Mouse (Mus musculus) ES-Bruce4 (cell line): ENCODE measurements at regions not wholly inside any gene's neighbourhood (a gene's known extent, or its start where the extent isn't known, plus 50 kb on each side); places are given as distances from the start of the nearest gene placed in this dataset.

Experiments used
- H3K27ac ChIP-seq: 2 replicates; pipeline ENCODE4 v1.5.1; 2012; ENCODE audit warnings: low read length, inconsistent platforms; ENCODE audit not compliant: insufficient read depth
- H3K27me3 ChIP-seq: 2 replicates; pipeline ENCODE4 v1.6.1; 2012; ENCODE audit warnings: mild to moderate bottlenecking, low read length, inconsistent platforms; ENCODE audit not compliant: control insufficient read depth, poor library complexity, insufficient read depth, severe bottlenecking
- H3K36me3 ChIP-seq: 2 replicates; pipeline ENCODE4 v1.6.1; 2012; ENCODE audit warnings: inconsistent platforms, mild to moderate bottlenecking, low read length, moderate library complexity; ENCODE audit not compliant: control insufficient read depth, poor library complexity, insufficient read depth, severe bottlenecking
- H3K4me1 ChIP-seq: one replicate; pipeline ENCODE4 v1.8.1; 2011; ENCODE audit warnings: low read length; ENCODE audit not compliant: control insufficient read depth, insufficient read depth
- H3K4me3 ChIP-seq: 2 replicates; pipeline ENCODE4 v1.5.1; 2011; ENCODE audit warnings: low read depth, mild to moderate bottlenecking, low read length
- H3K9ac ChIP-seq: 2 replicates; pipeline ENCODE4 v1.6.1; 2012; ENCODE audit warnings: low read depth, mild to moderate bottlenecking, inconsistent platforms; ENCODE audit not compliant: poor library complexity, severe bottlenecking
- H3K9me3 ChIP-seq: replicated peaks from 2 replicates; pipeline ENCODE4 v1.6.1; 2012; ENCODE audit warnings: mild to moderate bottlenecking, low read length, inconsistent platforms; ENCODE audit not compliant: control insufficient read depth, poor library complexity, insufficient read depth, severe bottlenecking
- CTCF ChIP-seq: IDR thresholded peaks from one replicate; pipeline ENCODE4 v1.8.1; 2011; ENCODE audit warnings: low read depth, low read length
- EP300 ChIP-seq: IDR thresholded peaks from 2 replicates; pipeline ENCODE4 v1.6.1; 2011; ENCODE audit warnings: low read depth, low read length; ENCODE audit not compliant: insufficient read depth
- POLR2A ChIP-seq: IDR thresholded peaks from one replicate; pipeline ENCODE4 v1.8.1; 2011; ENCODE audit warnings: low read length; ENCODE audit not compliant: insufficient read depth

DNA sequence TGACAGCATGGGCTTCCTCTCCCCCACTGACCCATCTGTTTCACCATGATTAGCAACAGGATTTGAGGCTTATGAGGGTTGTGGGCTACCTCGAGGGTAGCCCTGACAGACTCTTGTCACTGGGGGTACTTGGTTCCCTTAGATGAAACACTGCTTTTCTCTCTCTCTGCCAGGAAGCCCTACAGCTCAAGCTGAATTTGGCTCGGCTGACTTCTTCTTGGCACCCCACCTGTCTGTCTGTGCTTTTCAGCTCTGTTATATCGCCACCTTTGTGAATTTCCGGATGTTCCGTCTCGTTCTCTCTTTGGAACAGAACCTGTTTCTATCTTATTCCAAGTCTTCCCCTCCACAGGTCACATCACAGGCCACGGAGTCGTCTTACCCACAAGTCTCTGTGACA lies 330.0 kb downstream of the 1500009L16Rik start:
- no peaks in the 10 kb centered on the region for H3K4me1 ChIP-seq
- no peaks in the 10 kb centered on the region for H3K27me3 ChIP-seq
- no peaks in the 10 kb centered on the region for H3K36me3 ChIP-seq
- TF ChIP-seq EP300 (no peak), CTCF (no peak), POLR2A (no peak)
- H3K9me3 ChIP-seq, result no peaks in the 10 kb centered on the region
- H3K4me3 ChIP-seq, result no peak overlapping the region
- no peak overlapping the region for H3K27ac ChIP-seq
- H3K9ac ChIP-seq, result no peak overlapping the region

DNA sequence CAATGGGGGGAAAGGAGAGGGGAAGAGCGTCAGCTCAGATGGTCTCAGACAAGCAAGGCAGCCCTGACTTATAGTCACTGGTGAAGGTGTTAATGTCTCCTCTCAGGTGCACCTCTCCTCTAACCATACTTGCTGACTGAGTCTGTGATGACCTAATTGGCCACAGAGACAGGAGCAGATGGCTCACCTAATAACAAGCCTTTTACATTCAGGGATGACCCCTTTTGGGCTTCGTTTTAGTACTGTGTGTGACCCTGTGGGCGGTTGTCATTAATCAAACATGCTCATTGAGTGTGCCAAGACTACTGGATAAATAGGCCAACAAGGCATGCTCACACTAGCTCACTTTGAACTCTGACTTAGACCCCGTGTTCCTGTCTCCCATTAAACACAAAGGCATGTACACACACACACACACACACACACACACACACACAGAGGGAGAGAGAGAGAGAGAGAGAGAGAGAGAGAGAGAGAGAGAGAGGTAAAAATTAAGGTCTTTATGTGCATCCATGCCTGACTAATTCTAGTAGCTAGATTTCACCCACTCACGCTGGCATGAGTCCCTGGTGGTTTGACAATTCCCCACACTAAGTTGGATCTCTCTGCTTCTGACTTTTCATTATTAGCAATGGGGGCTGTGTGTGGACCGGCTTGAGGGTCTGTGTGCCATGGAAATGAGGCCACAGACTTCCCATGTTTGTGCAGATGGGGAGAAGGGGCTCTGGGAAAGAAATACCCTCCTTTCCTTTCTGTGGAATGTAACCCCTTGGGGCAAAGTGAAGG lies 332.1 kb downstream of the 1500009L16Rik start:
- TF ChIP-seq EP300 (no peak), CTCF (no peak), POLR2A (no peak)
- Histone ChIP-seq H3K4me3 (no peak overlapping the region), H3K36me3 (no peaks in the 10 kb centered on the region), H3K4me1 (no peaks in the 10 kb centered on the region), H3K9ac (no peak overlapping the region), H3K27me3 (no peaks in the 10 kb centered on the region), H3K27ac (no peak overlapping the region), H3K9me3 (no peaks in the 10 kb centered on the region)

DNA sequence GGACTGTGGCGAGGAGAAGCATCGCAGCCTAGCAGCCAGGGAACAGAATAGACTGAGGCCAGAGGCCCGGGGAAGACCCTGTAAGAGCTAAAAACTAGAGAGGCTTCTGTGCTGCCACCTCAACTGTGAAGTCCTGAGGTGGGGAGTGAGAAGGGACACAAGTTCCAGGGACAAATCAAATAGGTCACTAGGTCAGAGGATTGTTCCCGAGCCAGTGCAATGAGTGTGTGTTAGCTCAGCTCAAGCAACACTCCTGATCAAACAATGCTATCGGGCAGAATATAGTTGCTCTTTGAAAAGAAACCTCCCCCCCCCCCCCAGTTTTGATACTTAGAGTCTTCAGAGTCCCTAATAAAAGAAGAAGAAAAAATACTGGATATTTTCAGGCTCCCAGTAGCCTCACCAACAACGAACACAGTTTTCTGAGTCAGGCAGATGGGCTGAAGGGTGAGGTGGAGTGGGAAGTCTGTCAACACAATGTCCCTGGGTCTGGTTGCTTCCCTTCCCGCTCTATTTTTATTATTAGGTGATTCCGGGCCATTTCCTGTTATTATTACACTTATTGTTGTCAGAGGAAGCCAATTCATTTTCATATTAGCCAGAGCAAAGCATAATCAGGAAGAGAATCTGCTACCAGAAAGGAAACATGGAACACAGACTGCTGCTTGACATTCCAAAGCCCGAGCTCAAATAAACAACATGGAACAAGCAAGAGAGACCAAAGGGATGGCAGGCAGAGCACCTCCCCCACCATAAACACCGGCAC lies 332.9 kb downstream of the 1500009L16Rik start:
- TF ChIP-seq POLR2A, result no peak
- no peak for TF ChIP-seq EP300
- TF ChIP-seq CTCF, result no peak
- no peaks in the 10 kb centered on the region for H3K36me3 ChIP-seq
- no peak overlapping the region for H3K27ac ChIP-seq
- no peak overlapping the region for H3K9ac ChIP-seq
- no peaks in the 10 kb centered on the region for H3K4me1 ChIP-seq
- H3K9me3 ChIP-seq, result no peaks in the 10 kb centered on the region
- no peaks in the 10 kb centered on the region for H3K27me3 ChIP-seq
- no peak overlapping the region for H3K4me3 ChIP-seq

DNA sequence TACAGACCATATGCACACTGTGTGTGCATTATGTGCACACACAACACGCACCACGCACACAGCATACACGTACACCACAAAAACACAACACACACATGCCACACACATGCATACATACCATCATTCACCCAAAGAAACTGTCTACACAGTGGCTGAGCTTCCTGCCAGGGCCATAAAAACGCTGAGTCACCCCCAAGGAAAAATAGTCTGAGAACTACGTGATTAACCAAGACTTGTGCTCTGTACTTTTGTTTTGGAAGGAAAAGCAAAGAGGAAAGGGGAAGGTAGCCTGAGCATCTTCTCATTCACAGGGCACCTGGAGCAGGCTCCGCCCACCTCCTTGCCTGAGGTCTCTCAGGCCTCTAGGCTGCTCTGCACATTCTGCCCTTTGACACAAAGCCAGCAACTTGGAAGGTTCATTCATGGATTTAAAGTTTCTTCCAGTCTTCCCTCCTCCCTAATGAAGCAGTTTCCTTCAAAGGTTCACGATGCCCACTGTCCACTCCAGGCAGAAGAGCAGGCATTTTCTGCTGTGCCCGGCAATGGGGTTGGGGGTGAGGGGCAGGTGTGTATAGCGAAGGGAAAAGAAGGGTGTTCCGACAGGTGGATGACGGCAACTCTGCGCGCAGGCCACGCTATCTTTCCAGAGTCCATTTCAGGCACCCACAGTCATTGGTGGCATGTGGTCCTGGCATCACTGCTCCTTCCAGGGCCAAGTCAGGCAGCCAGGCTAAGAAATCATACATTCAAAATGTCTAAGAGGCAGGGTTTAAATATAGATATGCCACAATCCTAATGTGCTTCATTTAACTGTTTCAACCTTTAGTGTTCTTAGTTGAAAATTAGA lies 333.9 kb downstream of the 1500009L16Rik start:
- Histone ChIP-seq H3K9me3 (no peaks in the 10 kb centered on the region), H3K36me3 (no peaks in the 10 kb centered on the region), H3K27me3 (no peaks in the 10 kb centered on the region), H3K9ac (no peak overlapping the region), H3K4me1 (no peaks in the 10 kb centered on the region), H3K27ac (no peak overlapping the region), H3K4me3 (no peak overlapping the region)
- no peak for TF ChIP-seq CTCF
- no peak for TF ChIP-seq POLR2A
- no peak for TF ChIP-seq EP300

DNA sequence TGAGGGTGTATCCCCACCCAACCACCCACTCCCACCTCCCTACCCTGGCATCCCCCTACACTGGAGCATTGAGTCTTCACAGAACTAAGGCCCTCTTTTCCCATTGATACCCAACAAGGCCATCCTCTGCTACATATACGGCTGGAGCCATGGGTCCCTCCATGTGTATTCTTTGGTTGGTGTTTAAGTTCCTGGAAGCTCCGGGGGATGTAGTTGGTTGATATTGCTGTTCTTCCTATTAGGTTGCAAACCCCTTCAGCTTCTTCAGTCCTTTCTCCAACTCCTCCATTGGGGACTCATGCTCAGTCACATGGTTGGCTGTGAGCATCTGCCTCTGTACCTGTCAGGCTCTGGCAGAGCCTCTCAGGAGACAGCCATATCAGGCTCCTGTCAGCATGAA lies 335.6 kb downstream of the 1500009L16Rik start:
- Histone ChIP-seq H3K27me3 (no peaks in the 10 kb centered on the region), H3K9me3 (no peaks in the 10 kb centered on the region), H3K9ac (no peak overlapping the region), H3K27ac (no peak overlapping the region), H3K4me1 (no peaks in the 10 kb centered on the region), H3K4me3 (no peak overlapping the region), H3K36me3 (no peaks in the 10 kb centered on the region)
- TF ChIP-seq CTCF (no peak), POLR2A (no peak), EP300 (no peak)
